Mouse (Mus musculus) embryonic facial prominence, embryonic 10.5 days (tissue): ENCODE measurements around the gene Mfsd9. TPM values are rescaled to one million over a fixed set of nuclear protein-coding genes. Genes with fewer than 3 reads are reported as not detected.
A peak's percentile ranks its signal among the peaks of the same experiment; 100 is the strongest.

Experiments
- DNase-seq: peaks from one replicate; pipeline ENCODE4 v3.0.0-alpha.2; 2017; ENCODE audit warnings: low spot score
- H3K27ac ChIP-seq: fragments of 300-500 bp; sonication (generic); replicated peaks from 2 replicates; pipeline ENCODE4 v1.5.1; 2016; ENCODE audit warnings: mild to moderate bottlenecking
- H3K27me3 ChIP-seq: fragments of 300-500 bp; sonication (generic); replicated peaks from 2 replicates; pipeline ENCODE4 v1.6.1; 2016; ENCODE audit warnings: low read depth, mild to moderate bottlenecking; ENCODE audit not compliant: poor library complexity, severe bottlenecking
- H3K36me3 ChIP-seq: fragments of 300-500 bp; sonication (generic); replicated peaks from 2 replicates; pipeline ENCODE4 v1.6.1; 2016; ENCODE audit warnings: mild to moderate bottlenecking, moderate library complexity
- H3K4me1 ChIP-seq: fragments of 300-500 bp; sonication (generic); 2 replicates; pipeline ENCODE4 v1.6.1; 2016
- H3K4me3 ChIP-seq: fragments of 300-500 bp; sonication (generic); 2 replicates; pipeline ENCODE4 v1.5.1; 2016; ENCODE audit warnings: mild to moderate bottlenecking, moderate library complexity
- H3K9me3 ChIP-seq: fragments of 300-500 bp; sonication (generic); 2 replicates; pipeline ENCODE4 v1.6.1; 2016; ENCODE audit warnings: mild to moderate bottlenecking
- WGBS: fragments of 180-500 bp; shearing (Covaris S2); methylation state at CpG from one replicate; pipeline ENCODE4 v1.1.7; 2016; 5-methylcytosine and 5-hydroxymethylcytosine counted together
- polyA plus RNA-seq: library from polyadenylated mRNA; unstranded; fragments of >200 nt; fragmentation: Nextera tagmentation; extraction: Ambion mirVana; gene quantifications from 2 replicates; pipeline ENCODE4 v1.2.1, GENCODE M21; 2016

Gene Mfsd9
- polyA plus RNA-seq: 1.9 and 3.0 TPM in 2 replicates

DNA sequence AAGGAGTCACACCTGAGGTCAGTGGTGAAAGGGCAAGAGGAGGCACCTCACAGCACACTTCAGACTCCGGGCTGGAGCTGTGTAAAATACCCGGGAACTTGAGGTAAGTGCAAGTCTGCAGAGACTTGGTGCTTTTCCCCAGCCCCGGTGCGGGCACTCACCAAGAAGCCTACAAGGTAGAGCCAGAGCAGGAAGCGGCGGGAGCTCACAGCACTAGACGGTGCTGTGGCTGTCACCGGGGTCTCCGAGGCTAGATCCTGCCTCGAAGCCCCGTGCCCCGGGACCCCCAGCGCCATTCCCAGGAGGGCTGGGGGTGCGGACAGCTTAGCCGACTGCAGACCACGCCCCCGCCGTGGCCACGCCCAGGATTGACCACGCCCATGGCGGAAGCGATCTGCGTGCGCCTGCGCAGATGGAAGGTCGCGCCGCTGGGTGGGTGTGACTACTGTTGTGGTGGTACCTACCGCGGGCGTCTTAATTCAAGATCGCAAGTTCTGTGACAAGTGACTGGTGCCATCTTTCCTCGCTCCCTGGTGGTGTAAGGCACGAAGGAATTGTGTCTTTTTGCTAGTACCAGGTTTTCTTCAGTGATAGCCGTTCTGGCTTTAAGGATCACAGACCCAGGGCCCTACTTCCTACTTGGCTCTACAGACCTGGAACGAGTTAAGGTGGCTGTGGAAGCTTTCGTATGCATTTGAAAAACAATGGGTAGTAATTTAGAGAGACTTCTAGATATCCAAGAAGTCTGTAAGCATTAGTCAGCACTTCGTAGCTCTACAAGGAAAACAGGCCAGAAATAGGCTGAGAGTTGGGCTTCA, at the start of gene Mfsd9:
Gene Mfsd9 (minus strand): TSS at position 364 of the 818 bp plus-strand sequence.
- Histone ChIP-seq H3K36me3 (no peaks in the 10 kb centered on the region), H3K4me3 (peak within 1 kb of the TSS; percentile 78), H3K27me3 (0 out of 2 replicates have a peak, but pooled peaks cover 7% of the 10 kb centered on the region), H3K4me1 (peaks cover 9% of the 10 kb centered on the region; the same call in 1 of the 2 replicates), H3K9me3 (no peaks in the 10 kb centered on the region), H3K27ac (peak within 1 kb of the TSS; percentile 80)
- whole genome bisulfite sequencing: 5% methylated on average over 38 of the region's 38 CpGs
- peak; percentile 94 for DNase-seq

DNA sequence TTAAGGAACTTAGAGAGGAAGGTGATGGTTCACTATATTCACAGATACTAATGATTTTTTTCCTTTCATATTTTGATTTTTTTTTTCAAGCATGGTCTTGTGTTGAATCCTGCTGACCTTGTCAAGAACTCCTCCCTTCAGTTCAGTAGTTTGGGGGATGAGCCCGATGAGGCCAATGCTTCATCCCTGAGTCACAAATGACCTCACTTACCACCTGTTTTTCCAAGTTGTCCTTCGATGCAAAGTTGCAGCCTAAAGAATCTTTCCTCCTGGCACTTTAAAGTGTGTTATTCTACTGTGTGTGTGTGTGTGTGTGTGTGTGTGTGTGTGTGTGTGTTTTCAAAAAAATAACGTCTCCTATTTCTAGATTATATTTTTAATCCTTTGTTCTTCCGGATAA, 45.0 kb upstream of the Mfsd9 start:
- Histone ChIP-seq H3K9me3 (no peaks in the 10 kb centered on the region), H3K4me1 (no peaks in the 10 kb centered on the region), H3K27me3 (no peaks in the 10 kb centered on the region), H3K4me3 (no peak overlapping the region), H3K36me3 (no peaks in the 10 kb centered on the region), H3K27ac (no peak overlapping the region)
- 90% methylated on average over 4 of the region's 4 CpGs for WGBS
- no peak for DNase-seq

DNA sequence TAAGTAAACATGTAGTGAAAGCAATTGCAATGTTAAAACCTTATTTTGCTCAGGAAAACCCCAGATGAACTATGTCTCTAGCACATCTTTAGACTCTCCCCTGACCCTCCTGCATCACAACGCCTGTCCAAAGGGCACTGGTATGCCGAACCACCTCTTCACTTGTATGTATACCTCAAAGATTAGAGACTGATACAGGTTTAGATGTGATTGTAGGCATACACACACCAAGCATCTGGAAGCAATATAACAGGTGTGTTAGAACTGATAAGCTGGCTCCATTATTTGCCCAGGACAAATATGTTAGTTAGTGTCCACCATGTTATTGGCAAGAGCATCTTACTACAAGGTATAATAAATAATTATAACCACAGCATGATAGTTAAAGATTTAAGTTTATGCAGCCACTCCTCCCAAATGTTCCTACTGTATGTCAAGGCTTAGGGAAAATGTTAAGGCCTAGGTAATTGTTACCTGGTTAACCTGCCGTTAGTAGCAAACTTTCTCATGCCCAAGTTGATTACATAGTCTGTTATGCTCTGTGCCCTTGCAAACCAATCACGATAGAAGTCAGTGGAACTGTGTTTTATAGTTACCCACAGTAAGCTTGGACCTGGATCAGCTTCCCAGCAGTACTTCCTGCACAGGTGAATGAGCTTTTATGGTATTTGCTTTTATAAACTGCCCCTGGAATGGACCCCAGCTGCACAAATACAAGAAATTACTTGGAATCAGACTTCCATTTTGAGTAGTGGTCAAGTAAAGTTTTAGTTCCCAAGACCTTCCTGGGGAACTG, 40.4 kb upstream of the Mfsd9 start:
- DNase-seq: no peak
- no peak overlapping the region for H3K27ac ChIP-seq
- no peaks in the 10 kb centered on the region for H3K27me3 ChIP-seq
- no peaks in the 10 kb centered on the region for H3K36me3 ChIP-seq
- H3K4me1 ChIP-seq: no peaks in the 10 kb centered on the region
- no peaks in the 10 kb centered on the region for H3K9me3 ChIP-seq
- 90% methylated on average over 4 of the region's 4 CpGs for WGBS
- no peak overlapping the region for H3K4me3 ChIP-seq

DNA sequence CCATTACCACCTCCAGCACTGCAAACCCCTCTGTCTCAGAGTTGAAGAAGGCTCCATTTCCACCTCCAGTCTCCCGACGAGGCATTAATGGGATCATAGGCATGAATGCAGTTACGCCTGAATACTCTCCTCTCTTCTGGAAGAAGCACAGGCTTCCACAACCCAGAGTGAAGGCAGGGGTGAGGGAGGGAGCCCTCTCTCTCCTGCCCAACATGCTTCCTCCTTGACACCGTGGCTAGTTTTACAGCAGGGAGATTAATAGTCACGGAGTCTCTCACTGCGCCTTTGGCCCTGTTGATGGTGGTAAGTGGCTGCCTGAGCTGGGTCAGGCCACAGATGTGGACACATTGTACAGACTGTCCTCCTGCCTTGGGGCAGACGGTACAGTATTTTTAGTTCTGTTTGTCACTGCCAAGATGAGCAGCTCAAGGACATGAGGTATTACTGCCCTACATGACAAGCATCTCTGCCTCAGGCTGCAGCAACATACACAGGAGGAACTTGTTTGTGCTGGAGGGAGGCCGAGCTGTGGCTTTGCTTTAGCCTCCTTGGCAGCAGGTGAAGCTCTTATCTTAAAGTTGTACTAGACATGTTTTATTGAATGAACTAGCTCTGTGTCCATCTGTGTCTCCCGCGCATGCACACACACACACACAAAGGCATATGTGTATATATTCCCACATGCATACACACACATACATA, 38.9 kb upstream of the Mfsd9 start:
- H3K27ac ChIP-seq: no peak overlapping the region
- H3K4me3 ChIP-seq: no peak overlapping the region
- WGBS: 79% methylated on average over 10 of the region's 10 CpGs
- no peak for DNase-seq
- no peaks in the 10 kb centered on the region for H3K36me3 ChIP-seq
- peaks cover 7% of the 10 kb centered on the region for H3K4me1 ChIP-seq
- no peaks in the 10 kb centered on the region for H3K9me3 ChIP-seq
- H3K27me3 ChIP-seq: no peaks in the 10 kb centered on the region

DNA sequence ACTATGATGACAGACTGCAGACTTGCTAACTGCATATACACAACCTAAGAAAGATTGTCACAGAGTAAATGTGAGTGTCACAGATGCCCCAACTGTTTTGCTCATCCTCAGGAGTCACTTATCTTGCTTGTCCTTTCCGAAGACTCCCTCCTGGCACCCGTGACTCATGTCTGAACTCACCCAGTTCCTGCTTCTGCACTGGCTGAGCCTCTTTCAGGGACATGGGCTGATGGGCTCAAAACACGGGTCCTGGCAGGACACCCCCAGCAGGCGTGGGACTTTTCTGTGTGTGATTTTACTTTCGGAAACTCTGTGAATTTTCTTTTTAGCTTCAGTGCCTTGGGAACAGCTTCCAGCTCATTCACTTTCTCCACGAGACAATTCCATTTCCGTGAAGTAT, 35.3 kb upstream of the Mfsd9 start:
- H3K27me3 ChIP-seq: no peaks in the 10 kb centered on the region
- H3K27ac ChIP-seq: no peak overlapping the region
- no peaks in the 10 kb centered on the region for H3K9me3 ChIP-seq
- peaks cover 7% of the 10 kb centered on the region for H3K4me1 ChIP-seq
- 82% methylated on average over 7 of the region's 7 CpGs for WGBS
- H3K36me3 ChIP-seq: no peaks in the 10 kb centered on the region
- DNase-seq: no peak
- H3K4me3 ChIP-seq: no peak overlapping the region

DNA sequence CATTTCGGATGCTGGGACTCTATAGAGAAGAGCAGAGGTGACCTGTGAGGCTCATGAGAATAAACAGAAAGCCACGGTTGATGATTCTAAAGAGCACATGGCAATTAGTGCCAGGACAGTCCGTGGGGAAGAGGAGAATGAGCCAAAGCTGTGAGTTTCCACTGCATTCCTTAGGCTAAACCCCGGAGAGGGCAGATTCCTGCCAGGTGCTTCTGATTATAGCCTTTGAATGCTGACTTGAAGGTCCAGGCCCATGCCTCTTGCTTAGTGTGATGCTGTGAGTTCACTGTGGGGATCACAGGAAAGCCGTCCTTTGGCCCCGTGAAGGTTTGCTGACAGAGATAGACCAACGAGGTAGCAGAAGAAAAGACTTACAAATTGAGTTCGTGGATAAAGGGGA, 34.4 kb upstream of the Mfsd9 start:
- no peak overlapping the region for H3K27ac ChIP-seq
- no peaks in the 10 kb centered on the region for H3K9me3 ChIP-seq
- no peaks in the 10 kb centered on the region for H3K36me3 ChIP-seq
- WGBS: 53% methylated on average over 8 of the region's 8 CpGs
- no peaks in the 10 kb centered on the region for H3K27me3 ChIP-seq
- DNase-seq: peak; percentile 25
- H3K4me3 ChIP-seq: no peak overlapping the region
- peaks cover 7% of the 10 kb centered on the region for H3K4me1 ChIP-seq

DNA sequence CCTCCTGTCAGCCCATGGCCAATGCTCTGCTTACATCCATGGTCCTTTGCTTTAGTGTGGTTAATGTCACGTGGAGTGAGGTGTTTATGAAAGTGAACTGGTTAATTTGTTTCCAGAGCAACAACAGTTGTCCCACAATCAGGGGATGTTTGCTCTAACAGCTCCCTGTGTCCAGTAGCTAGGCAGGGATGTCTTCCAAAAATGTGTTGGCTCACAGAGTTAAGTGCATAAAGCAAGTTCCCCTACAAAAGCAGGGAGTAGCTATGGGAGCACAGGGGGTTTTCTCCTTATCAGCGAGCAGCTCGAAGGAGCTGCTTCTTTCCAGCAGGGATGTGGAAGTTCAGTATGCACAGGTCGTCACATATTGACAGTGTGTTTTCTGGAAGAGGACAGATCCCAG, 34.0 kb upstream of the Mfsd9 start:
- 77% methylated on average over 4 of the region's 4 CpGs for WGBS
- Histone ChIP-seq H3K9me3 (no peaks in the 10 kb centered on the region), H3K4me1 (peaks cover 7% of the 10 kb centered on the region), H3K27ac (no peak overlapping the region), H3K4me3 (no peak overlapping the region), H3K27me3 (no peaks in the 10 kb centered on the region), H3K36me3 (no peaks in the 10 kb centered on the region)
- DNase-seq: no peak

DNA sequence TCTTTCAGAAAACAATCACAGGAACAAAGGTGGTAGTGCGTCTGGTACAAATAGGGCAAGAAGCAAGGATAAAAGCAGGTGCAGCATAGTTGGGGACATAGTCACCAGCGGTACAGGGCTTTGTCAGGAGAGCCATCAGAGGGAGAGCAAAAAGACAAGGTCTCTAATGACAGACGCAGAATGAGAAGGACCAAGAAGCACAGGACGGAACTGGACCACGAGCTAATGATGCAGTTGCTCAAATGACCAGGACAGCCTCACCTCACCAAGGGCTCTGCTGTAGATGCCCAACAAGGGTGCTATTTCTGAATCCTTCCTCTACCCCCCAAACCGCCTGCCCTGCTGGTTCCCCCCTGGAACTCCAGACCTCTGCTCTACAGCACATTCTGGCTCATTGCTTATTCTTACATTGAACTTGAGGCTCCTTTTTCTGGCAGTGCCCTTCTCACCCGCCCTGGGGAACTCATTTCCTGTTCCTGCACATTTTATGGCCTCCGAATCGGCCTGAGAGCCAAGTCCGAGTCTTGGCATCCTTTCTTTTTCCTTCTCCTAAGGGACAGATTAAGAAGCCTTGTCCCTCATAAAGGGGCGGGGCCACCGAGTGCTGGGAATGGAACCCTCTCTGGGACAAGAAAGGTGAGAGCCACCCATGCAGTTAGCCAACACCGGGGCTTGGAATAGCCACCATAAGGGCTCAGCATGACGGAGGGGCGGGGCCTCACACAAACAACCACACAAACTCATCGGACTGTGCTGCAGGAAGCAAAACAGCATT, 24.8 kb upstream of the Mfsd9 start:
- no peak for DNase-seq
- no peak overlapping the region for H3K4me3 ChIP-seq
- 70% methylated on average over 16 of the region's 16 CpGs for WGBS

DNA sequence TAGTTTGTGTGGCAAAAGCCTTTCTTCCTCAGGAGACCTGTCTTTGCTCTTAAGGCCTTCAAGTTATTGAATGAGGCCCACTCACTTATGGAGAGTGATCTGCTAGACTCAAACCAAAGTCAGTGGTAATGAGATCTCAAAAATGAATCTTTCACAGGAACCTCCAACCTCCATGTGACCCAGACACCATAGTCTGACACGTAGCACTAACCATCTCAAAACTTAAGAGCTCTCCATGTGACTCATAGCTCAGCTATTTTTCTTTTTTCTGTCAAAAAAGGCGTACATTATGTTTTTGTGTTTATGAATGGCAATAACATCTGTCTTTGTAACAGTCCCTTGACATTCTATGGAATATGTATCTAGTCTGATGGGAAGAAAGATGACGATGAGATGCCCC, 18.2 kb upstream of the Mfsd9 start:
- Histone ChIP-seq H3K27me3 (no peaks in the 10 kb centered on the region), H3K27ac (no peak overlapping the region), H3K4me3 (no peak overlapping the region), H3K9me3 (no peaks in the 10 kb centered on the region), H3K4me1 (no peaks in the 10 kb centered on the region), H3K36me3 (no peaks in the 10 kb centered on the region)
- DNase-seq: no peak
- 85% methylated on average over 3 of the region's 3 CpGs for whole genome bisulfite sequencing

More for the DNA sequence above, 24.8 kb upstream of the Mfsd9 start:
- Histone ChIP-seq H3K36me3 (no peaks in the 10 kb centered on the region), H3K27ac (no peak overlapping the region), H3K27me3 (no peaks in the 10 kb centered on the region), H3K9me3 (no peaks in the 10 kb centered on the region), H3K4me1 (peaks cover 6% of the 10 kb centered on the region; the same call in 1 of the 2 replicates)

DNA sequence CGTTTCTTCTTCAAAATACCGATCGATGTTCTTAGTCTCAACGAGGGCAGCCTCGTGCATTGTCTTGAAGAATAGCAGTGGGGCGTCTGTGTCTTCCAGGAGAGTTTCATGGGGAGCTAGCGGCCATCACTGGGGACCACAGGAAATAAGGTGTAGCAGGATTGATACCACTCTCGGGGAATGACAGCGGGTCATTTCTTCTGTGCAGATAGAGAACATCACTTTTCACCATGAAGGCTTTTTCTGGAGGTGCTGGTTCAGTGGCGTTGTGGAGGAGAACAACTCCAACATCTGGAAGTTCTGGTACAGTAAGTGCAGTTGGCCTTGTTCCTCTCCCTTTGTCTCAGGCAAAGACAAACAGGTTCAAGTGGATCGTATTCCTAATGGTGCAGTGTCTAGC, 15.4 kb upstream of the Mfsd9 start:
- Histone ChIP-seq H3K36me3 (no peaks in the 10 kb centered on the region), H3K4me1 (no peaks in the 10 kb centered on the region), H3K27me3 (no peaks in the 10 kb centered on the region), H3K4me3 (no peak overlapping the region), H3K9me3 (no peaks in the 10 kb centered on the region), H3K27ac (no peak overlapping the region)
- WGBS: 90% methylated on average over 11 of the region's 11 CpGs
- DNase-seq: no peak

DNA sequence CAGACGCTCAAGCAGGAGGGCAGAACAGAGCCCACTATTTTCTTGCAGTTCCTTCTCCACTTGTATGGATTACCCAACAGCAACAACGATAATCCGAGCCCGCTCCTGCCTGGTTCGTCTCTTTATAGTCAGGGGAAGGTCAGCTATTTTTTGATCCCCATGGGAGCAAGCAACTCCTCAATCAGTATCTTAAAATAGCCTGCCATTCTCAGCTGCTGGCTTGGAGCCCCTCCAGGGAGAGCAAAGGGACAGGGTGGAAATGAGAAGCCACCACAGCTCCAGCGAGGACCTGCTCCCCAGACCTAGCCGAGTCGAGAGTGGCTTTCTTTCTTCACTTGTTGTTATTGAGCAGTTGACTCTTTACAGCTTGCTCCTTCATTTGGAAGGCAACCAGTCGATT, 14.9 kb upstream of the Mfsd9 start, which contains the start of gene Tmem182:
Gene Tmem182 (plus strand): TSS at position 251 of the 400 bp plus-strand sequence.
- Histone ChIP-seq H3K9me3 (no peaks in the 10 kb centered on the region), H3K4me3 (no peak within 1 kb of the TSS), H3K4me1 (no peaks in the 10 kb centered on the region), H3K27me3 (no peaks in the 10 kb centered on the region), H3K27ac (no peak within 1 kb of the TSS), H3K36me3 (no peaks in the 10 kb centered on the region)
- 71% methylated on average over 9 of the region's 9 CpGs for WGBS
- DNase-seq: no peak

DNA sequence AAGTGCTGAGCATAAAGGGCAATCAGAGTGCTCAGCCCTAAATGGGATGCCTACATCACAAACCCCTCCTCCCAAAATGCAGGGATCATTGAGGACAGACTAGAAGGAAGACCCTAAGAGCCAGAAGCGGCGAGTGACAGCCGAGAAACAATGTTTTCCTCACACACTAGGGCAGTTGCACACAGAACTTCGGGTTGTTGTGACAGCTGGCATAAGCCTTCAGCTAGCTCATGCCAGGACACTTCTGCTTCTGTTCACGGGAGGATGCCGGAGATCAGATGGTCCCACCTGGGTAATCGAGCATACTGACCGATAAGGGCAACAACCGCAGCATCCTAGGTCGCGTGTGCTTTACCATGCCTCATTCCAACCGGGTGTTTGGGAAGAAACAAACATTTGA, 13.6 kb upstream of the Mfsd9 start:
- Histone ChIP-seq H3K27ac (no peak overlapping the region), H3K36me3 (no peaks in the 10 kb centered on the region), H3K4me1 (no peaks in the 10 kb centered on the region), H3K4me3 (no peak overlapping the region), H3K9me3 (no peaks in the 10 kb centered on the region), H3K27me3 (no peaks in the 10 kb centered on the region)
- no peak for DNase-seq
- WGBS: 91% methylated on average over 12 of the region's 12 CpGs
